Mouse (Mus musculus) kidney, adult 2 months (tissue): ENCODE data around the gene Gm9837.

Source experiments
- CTCF ChIP-seq: fragments of 200-500 bp; conservative IDR thresholded peaks from 2 replicates; pipeline ENCODE4 v1.5.1; 2011; ENCODE audit warnings: low read depth, mild to moderate bottlenecking, control low read depth, low read length, moderate library complexity, mixed read lengths; ENCODE audit not compliant: insufficient read depth, insufficient read length
- POLR2A ChIP-seq: fragments of 200-500 bp; IDR thresholded peaks from one replicate; pipeline ENCODE4 v1.6.1; 2011; ENCODE audit warnings: low read depth, low read length, control low read depth

DNA sequence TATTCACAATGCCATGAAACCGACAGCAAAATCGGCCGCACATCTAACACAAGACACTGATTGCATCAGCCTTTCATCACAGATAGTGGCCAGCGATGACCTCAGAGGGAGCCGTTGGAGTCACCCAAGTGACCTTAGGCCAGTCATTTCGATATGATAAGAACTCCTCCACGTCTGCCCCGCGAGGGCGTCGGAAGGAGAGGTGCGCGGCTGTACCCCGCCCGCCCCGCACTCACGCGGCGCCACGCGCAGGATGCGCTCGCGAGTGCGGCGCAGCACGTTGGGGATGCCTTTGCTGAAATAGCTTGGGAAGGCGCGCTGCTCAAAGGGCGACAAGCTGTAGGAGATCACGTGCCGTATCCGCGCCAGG is 40.0 kb downstream of the Gm9837 start:
- TF ChIP-seq POLR2A, result no peak
- no peak for TF ChIP-seq CTCF
